Mouse (Mus musculus) midbrain, embryonic 11.5 days (tissue): ENCODE measurements around the gene St3gal5. TPM values are rescaled to one million over a fixed set of nuclear protein-coding genes. Genes with fewer than 3 reads are reported as not detected.

Experiments
- ATAC-seq: fragments of 200-750 bp; cut with Nextera tagmentation; 2 replicates; pipeline ENCODE4 v1.8.0; 2017; ENCODE audit warnings: moderate TSS enrichment, moderate library complexity; ENCODE audit not compliant: low FRiP score
- DNase-seq: peaks from one replicate; pipeline ENCODE4 v3.0.0; 2015; ENCODE audit warnings: low spot score; ENCODE audit errors: missing footprints
- H3K27ac ChIP-seq: fragments of 300-500 bp; sonication (generic); 2 replicates; pipeline ENCODE4 v1.5.1; 2014; ENCODE audit warnings: low read depth, low read length
- H3K27me3 ChIP-seq: fragments of 300-500 bp; sonication (generic); 2 replicates; pipeline ENCODE4 v1.6.1; 2014; ENCODE audit warnings: mild to moderate bottlenecking, low read length, moderate library complexity, mixed read lengths; ENCODE audit not compliant: control insufficient read depth, insufficient read depth
- H3K36me3 ChIP-seq: fragments of 300-500 bp; sonication (generic); 2 replicates; pipeline ENCODE4 v1.6.1; 2014; ENCODE audit warnings: mild to moderate bottlenecking, low read length, moderate library complexity, mixed read lengths; ENCODE audit not compliant: control insufficient read depth, insufficient read depth
- H3K4me1 ChIP-seq: fragments of 300-500 bp; sonication (generic); 2 replicates; pipeline ENCODE4 v1.6.1; 2014; ENCODE audit warnings: low read length; ENCODE audit not compliant: control insufficient read depth, insufficient read depth
- H3K4me2 ChIP-seq: fragments of 300-500 bp; sonication (generic); 2 replicates; pipeline ENCODE4 v1.6.1; 2014; ENCODE audit warnings: mild to moderate bottlenecking, moderate library complexity
- H3K4me3 ChIP-seq: fragments of 300-500 bp; sonication (generic); 2 replicates; pipeline ENCODE4 v1.5.1; 2014; ENCODE audit warnings: low read depth, low read length
- H3K9ac ChIP-seq: fragments of 300-500 bp; sonication (generic); 2 replicates; pipeline ENCODE4 v1.6.1; 2014; ENCODE audit warnings: low read length
- H3K9me3 ChIP-seq: fragments of 300-500 bp; sonication (generic); 2 replicates; pipeline ENCODE4 v1.6.1; 2016; ENCODE audit warnings: low read length; ENCODE audit not compliant: control insufficient read depth
- WGBS: fragments of 180-500 bp; shearing (Covaris S2); extraction: QIAGEN DNeasy Blood & Tissue Kit; methylation state at CpG from one replicate; pipeline ENCODE4 v1.1.7; 2014; 5-methylcytosine and 5-hydroxymethylcytosine counted together
- polyA plus RNA-seq: library from polyadenylated mRNA; unstranded; fragments of >200 nt; fragmentation: Nextera tagmentation; extraction: Ambion mirVana; gene quantifications from 2 replicates; pipeline ENCODE4 v1.2.1, GENCODE M21; 2014

St3gal5 gene
- polyA plus RNA-seq, 1 experiment from 2014 or later: 33.4 TPM

GRCm38 (mm10) chr6:72117322-72117968 is 20.1 kb downstream of the St3gal5 start:
- ATAC-seq (no peak), DNase-seq (no peak)
- no peak overlapping the region for H3K4me2 ChIP-seq
- H3K9me3 ChIP-seq: no peaks in the 10 kb centered on the region
- H3K4me3 ChIP-seq: no peak overlapping the region
- no peaks in the 10 kb centered on the region for H3K4me1 ChIP-seq
- no peaks in the 10 kb centered on the region for H3K36me3 ChIP-seq
- H3K9ac ChIP-seq: no peak overlapping the region
- 75% methylated on average over 8 of the region's 8 CpGs for WGBS
- no peaks in the 10 kb centered on the region for H3K27me3 ChIP-seq
- H3K27ac ChIP-seq: no peak overlapping the region

- DNase-seq (no peak), ATAC-seq (no peak)
- Histone ChIP-seq H3K9ac (no peak overlapping the region), H3K4me1 (no peaks in the 10 kb centered on the region), H3K4me2 (no peak overlapping the region), H3K9me3 (no peaks in the 10 kb centered on the region), H3K36me3 (no peaks in the 10 kb centered on the region), H3K27ac (no peak overlapping the region), H3K27me3 (no peaks in the 10 kb centered on the region), H3K4me3 (no peak overlapping the region)
- 90% methylated on average over 1 of the region's 1 CpGs for WGBS
Measured at GRCm38 (mm10) chr6:72119870-72120269, 22.5 kb downstream of the St3gal5 start.

- H3K4me3 ChIP-seq: no peak overlapping the region
- ATAC-seq: no peak
- no peaks in the 10 kb centered on the region for H3K36me3 ChIP-seq
- no peak overlapping the region for H3K9ac ChIP-seq
- no peak for DNase-seq
- H3K9me3 ChIP-seq: no peaks in the 10 kb centered on the region
- H3K4me1 ChIP-seq: no peaks in the 10 kb centered on the region
- 80% methylated on average over 3 of the region's 3 CpGs for WGBS
- no peak overlapping the region for H3K4me2 ChIP-seq
- no peak overlapping the region for H3K27ac ChIP-seq
- H3K27me3 ChIP-seq: no peaks in the 10 kb centered on the region
Measured at GRCm38 (mm10) chr6:72121301-72121700, 23.9 kb downstream of the St3gal5 start.

GRCm38 (mm10) chr6:72122515-72122914 is 25.1 kb downstream of the St3gal5 start:
- WGBS: 92% methylated on average over 5 of the region's 5 CpGs
- Histone ChIP-seq H3K4me1 (no peaks in the 10 kb centered on the region), H3K9ac (no peak overlapping the region), H3K27ac (no peak overlapping the region), H3K4me3 (no peak overlapping the region), H3K36me3 (no peaks in the 10 kb centered on the region), H3K27me3 (no peaks in the 10 kb centered on the region), H3K9me3 (no peaks in the 10 kb centered on the region), H3K4me2 (no peak overlapping the region)
- DNase-seq (no peak), ATAC-seq (no peak)

GRCm38 (mm10) chr6:72124315-72125103 is 27.1 kb downstream of the St3gal5 start:
- no peaks in the 10 kb centered on the region for H3K36me3 ChIP-seq
- no peak overlapping the region for H3K9ac ChIP-seq
- no peaks in the 10 kb centered on the region for H3K4me1 ChIP-seq
- WGBS: 94% methylated on average over 13 of the region's 13 CpGs
- no peaks in the 10 kb centered on the region for H3K27me3 ChIP-seq
- H3K27ac ChIP-seq: no peak overlapping the region
- ATAC-seq: no peak
- H3K4me2 ChIP-seq: no peak overlapping the region
- H3K4me3 ChIP-seq: no peak overlapping the region
- no peaks in the 10 kb centered on the region for H3K9me3 ChIP-seq
- no peak for DNase-seq

GRCm38 (mm10) chr6:72126128-72126917 is 28.9 kb downstream of the St3gal5 start:
- no peak for ATAC-seq

GRCm38 (mm10) chr6:72130056-72130455 is 32.7 kb downstream of the St3gal5 start:
- WGBS: 85% methylated on average over 6 of the region's 6 CpGs
- Histone ChIP-seq H3K9me3 (no peaks in the 10 kb centered on the region), H3K36me3 (peaks cover 2% of the 10 kb centered on the region; the same call in 1 of the 2 replicates), H3K9ac (no peak overlapping the region), H3K27me3 (no peaks in the 10 kb centered on the region), H3K4me3 (no peak overlapping the region), H3K4me1 (no peaks in the 10 kb centered on the region), H3K4me2 (no peak overlapping the region), H3K27ac (no peak overlapping the region)
- no peak for ATAC-seq
- no peak for DNase-seq

More at GRCm38 (mm10) chr6:72126128-72126917, 28.9 kb downstream of the St3gal5 start:
- no peaks in the 10 kb centered on the region for H3K27me3 ChIP-seq
- DNase-seq: no peak
- no peak overlapping the region for H3K4me2 ChIP-seq
- H3K9me3 ChIP-seq: no peaks in the 10 kb centered on the region
- H3K36me3 ChIP-seq: no peaks in the 10 kb centered on the region; the same call in 1 of the 2 replicates
- 88% methylated on average over 9 of the region's 9 CpGs for WGBS
- no peaks in the 10 kb centered on the region for H3K4me1 ChIP-seq
- H3K4me3 ChIP-seq: no peak overlapping the region
- no peak overlapping the region for H3K9ac ChIP-seq
- no peak overlapping the region for H3K27ac ChIP-seq

GRCm38 (mm10) chr6:72132671-72133214 is 35.4 kb downstream of the St3gal5 start:
- Histone ChIP-seq H3K4me3 (no peak overlapping the region), H3K9me3 (no peaks in the 10 kb centered on the region), H3K36me3 (peaks cover 2% of the 10 kb centered on the region; the same call in 1 of the 2 replicates), H3K9ac (no peak overlapping the region), H3K27ac (no peak overlapping the region), H3K4me2 (no peak overlapping the region), H3K27me3 (no peaks in the 10 kb centered on the region), H3K4me1 (no peaks in the 10 kb centered on the region)
- no peak for ATAC-seq
- no peak for DNase-seq
- 96% methylated on average over 8 of the region's 8 CpGs for WGBS
